ENCODE assay signal across 16 mouse cellular contexts in genomic region chr6:95024239-95024638, GRCm38 (mm10).
DNase-seq lines count a peak whose midpoint lies in the region; ATAC-seq and TF ChIP-seq lines count a peak whose summit lies in the region.
"Had no signal": no experiment of that assay in that cellular context is flagged by ENCODE, and none has a peak within 500 bp of the region (broad histone marks: within the 10 kb centered on the region; RNA-seq: fewer than 3 reads in every experiment).

No protein-coding gene starts in this region.

- H3K36me3 ChIP-seq in forebrain, embryonic 14.5 days (ENCODE audit: control insufficient read depth, insufficient read depth, low read length) = no peaks in the 10 kb centered on the region
- no peaks in the 10 kb centered on the region for H3K36me3 ChIP-seq in forebrain, embryonic 16.5 days (ENCODE audit: control insufficient read depth, insufficient read depth)
- H3K36me3 ChIP-seq in hindbrain, postnatal 0 days (ENCODE audit: insufficient read depth, low read length) = no peaks in the 10 kb centered on the region
- H3K36me3 ChIP-seq: liver, embryonic 15.5 days; neural tube, embryonic 13.5 days had no signal

- no peak overlapping the region for H3K4me3 ChIP-seq in forebrain, embryonic 14.5 days (ENCODE audit: low read depth, low read length)
- H3K4me3 ChIP-seq in forebrain, embryonic 16.5 days (replicated peaks; ENCODE audit: low read length) = no peak overlapping the region
- H3K4me3 ChIP-seq in hindbrain, postnatal 0 days (ENCODE audit: low read length) = no peak overlapping the region
- H3K4me3 ChIP-seq: gastrocnemius, adult 2 months; liver, embryonic 15.5 days; neural tube, embryonic 13.5 days had no signal

- WGBS in forebrain, embryonic 14.5 days = 35% methylated on average over 4 of the region's 4 CpGs
- 42% methylated on average over 4 of the region's 4 CpGs for WGBS in forebrain, embryonic 16.5 days
- 25% methylated on average over 4 of the region's 4 CpGs for WGBS in hindbrain, postnatal 0 days

- no peak overlapping the region for H3K4me2 ChIP-seq in forebrain, embryonic 14.5 days (ENCODE audit: low read length)
- H3K4me2 ChIP-seq in forebrain, embryonic 16.5 days (ENCODE audit: low read length) = no peak overlapping the region
- H3K4me2 ChIP-seq in hindbrain, postnatal 0 days (ENCODE audit: low read depth, low read length) = no peak overlapping the region
- H3K4me2 ChIP-seq: liver, embryonic 15.5 days; neural tube, embryonic 13.5 days had no signal

- peak; percentile 23 for DNase-seq in forebrain, embryonic 14.5 days (ENCODE audit: low spot score)
- DNase-seq in 3T3-L1 (ENCODE audit: low read depth, low spot score) = peak; percentile 18
- DNase-seq in embryo, embryonic 11 days = peak; percentile 62
- DNase-seq in hindbrain, postnatal 0 days (ENCODE audit: low spot score) = peak; percentile 25
- no peak for DNase-seq in gastrocnemius, adult 8-10 months (ENCODE audit: low spot score in 2 of 2)
- no peak for DNase-seq in thymus, postnatal 25 days
- DNase-seq in frontal cortex, postnatal 14 days (ENCODE audit: low spot score in 2 of 2) = no peak
- DNase-seq: adrenal gland, adult 8-10 months; cerebellum, postnatal 36 days; gastrocnemius, adult 2 months; kidney, adult 18-20 months; thymus, adult 18-20 months had no signal

- TF ChIP-seq CTCF in hindbrain, postnatal 0 days (IDR thresholded peaks at IDR 0.05; ENCODE audit: low read depth) = no peak

- no peaks in the 10 kb centered on the region for H3K27me3 ChIP-seq in forebrain, embryonic 14.5 days (replicated peaks; ENCODE audit: control insufficient read depth, insufficient read depth, low read length)
- H3K27me3 ChIP-seq in forebrain, embryonic 16.5 days (replicated peaks; ENCODE audit: control insufficient read depth, insufficient read depth, low read length) = no peaks in the 10 kb centered on the region
- no peaks in the 10 kb centered on the region for H3K27me3 ChIP-seq in hindbrain, postnatal 0 days (ENCODE audit: insufficient read depth, low read length)
- H3K27me3 ChIP-seq: liver, embryonic 15.5 days; neural tube, embryonic 13.5 days had no signal

- no peak overlapping the region for H3K27ac ChIP-seq in forebrain, embryonic 14.5 days (ENCODE audit: low read depth, low read length)
- H3K27ac ChIP-seq in forebrain, embryonic 16.5 days (ENCODE audit: low read length) = no peak overlapping the region
- no peak overlapping the region for H3K27ac ChIP-seq in hindbrain, postnatal 0 days
- H3K27ac ChIP-seq: gastrocnemius, adult 2 months; liver, embryonic 15.5 days; neural tube, embryonic 13.5 days had no signal

- no peak overlapping the region for H3K9ac ChIP-seq in forebrain, embryonic 14.5 days (ENCODE audit: low read length)
- no peak overlapping the region for H3K9ac ChIP-seq in forebrain, embryonic 16.5 days (replicated peaks; ENCODE audit: low read depth, low read length)
- H3K9ac ChIP-seq in hindbrain, postnatal 0 days (replicated peaks; ENCODE audit: low read length) = no peak overlapping the region
- H3K9ac ChIP-seq: liver, embryonic 15.5 days; neural tube, embryonic 13.5 days had no signal

- no peak for ATAC-seq in forebrain, embryonic 14.5 days
- no peak; the same call in 1 of the 2 replicates for ATAC-seq in forebrain, embryonic 16.5 days
- ATAC-seq in hindbrain, postnatal 0 days = no peak
- ATAC-seq: Patski had no signal

- H3K9me3 ChIP-seq in forebrain, embryonic 14.5 days (replicated peaks; ENCODE audit: control insufficient read depth, low read length) = no peaks in the 10 kb centered on the region
- H3K9me3 ChIP-seq in forebrain, embryonic 16.5 days (ENCODE audit: control insufficient read depth, low read length) = no peaks in the 10 kb centered on the region
- no peaks in the 10 kb centered on the region for H3K9me3 ChIP-seq in hindbrain, postnatal 0 days (ENCODE audit: low read length)
- H3K9me3 ChIP-seq: liver, embryonic 15.5 days; neural tube, embryonic 13.5 days had no signal

- no peaks in the 10 kb centered on the region for H3K4me1 ChIP-seq in forebrain, embryonic 14.5 days (ENCODE audit: control insufficient read depth, insufficient read depth, low read length)
- H3K4me1 ChIP-seq in forebrain, embryonic 16.5 days (replicated peaks; ENCODE audit: control insufficient read depth, insufficient read depth, low read length) = no peaks in the 10 kb centered on the region
- 0 out of 2 replicates have a peak, but pooled peaks cover 3% of the 10 kb centered on the region for H3K4me1 ChIP-seq in hindbrain, postnatal 0 days (ENCODE audit: insufficient read depth, low read length)
- H3K4me1 ChIP-seq: liver, embryonic 15.5 days had no signal

Comparison
In these comparisons a context has a peak if more than half of its experiments do, and no peak if none do; other contexts are left out.
1. DNase-seq: peak in forebrain, embryonic 14.5 days (single experiment), 3T3-L1 (single experiment), embryo, embryonic 11 days (single experiment) and hindbrain, postnatal 0 days (single experiment); none in gastrocnemius, adult 8-10 months (0 of 2), thymus, postnatal 25 days (single experiment) and frontal cortex, postnatal 14 days (0 of 2).